ENCODE assay signal across 21 mouse cellular contexts in the genomic region with DNA sequence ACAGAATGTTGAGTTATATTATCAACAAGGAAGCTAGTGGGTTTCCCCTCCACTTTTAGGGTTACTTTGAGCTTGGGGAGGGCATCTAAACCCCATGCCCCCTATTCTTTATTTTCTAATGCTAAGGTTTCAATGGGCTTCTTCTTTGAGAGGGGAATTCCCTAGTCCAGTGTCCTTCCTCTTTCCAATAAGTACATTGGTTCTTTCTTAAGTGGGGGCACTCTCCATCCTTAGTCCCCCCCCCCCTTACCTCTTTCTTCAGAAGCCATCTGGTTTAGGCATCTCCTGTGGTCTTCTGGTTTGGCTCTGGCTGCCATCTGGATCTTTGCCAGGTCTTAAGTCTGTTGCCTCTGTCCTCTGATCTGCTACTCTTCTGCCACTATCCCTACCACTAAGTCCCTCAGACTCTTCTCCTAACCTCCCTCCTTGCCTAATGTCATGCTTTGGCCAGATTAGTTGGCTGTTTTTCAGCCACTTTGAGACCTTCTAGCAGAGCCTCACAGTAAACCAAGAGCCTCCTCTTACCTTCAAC.
"Had no signal": no experiment of that assay in that cellular context is flagged by ENCODE, and none has a peak within 500 bp of the region (broad histone marks: within the 10 kb centered on the region; RNA-seq: fewer than 3 reads in every experiment).

No protein-coding gene starts in this region.

- DNase-seq: kidney, adult 11 months; kidney, adult 8-10 months; kidney, postnatal 10 days; kidney, postnatal 36 days; liver; lung, adult 18-20 months; lung, postnatal 10 days; lung, postnatal 36 days; retina, postnatal 1 day; right cerebral cortex, postnatal 25 days; spleen, adult 18-20 months; thymus, adult 18-20 months; thymus, postnatal 36 days had no signal

- H3K4me1 ChIP-seq: kidney, embryonic 15.5 days; limb, embryonic 13.5 days; liver, embryonic 12.5 days; liver, embryonic 15.5 days; lung, embryonic 15.5 days; midbrain, embryonic 12.5 days had no signal

- ATAC-seq: liver, embryonic 12.5 days; midbrain, embryonic 16.5 days had no signal

- H3K36me3 ChIP-seq: kidney, embryonic 15.5 days; limb, embryonic 13.5 days; liver, embryonic 12.5 days; liver, embryonic 15.5 days; lung, embryonic 15.5 days; midbrain, embryonic 12.5 days had no signal

- H3K9me3 ChIP-seq: kidney, embryonic 15.5 days; limb, embryonic 13.5 days; liver, embryonic 12.5 days; liver, embryonic 15.5 days; lung, embryonic 15.5 days; midbrain, embryonic 12.5 days had no signal

- H3K27me3 ChIP-seq: kidney, embryonic 15.5 days; limb, embryonic 13.5 days; liver, embryonic 12.5 days; liver, embryonic 15.5 days; lung, embryonic 15.5 days; midbrain, embryonic 12.5 days had no signal

- H3K4me2 ChIP-seq: kidney, embryonic 15.5 days; limb, embryonic 13.5 days; liver, embryonic 12.5 days; liver, embryonic 15.5 days; lung, embryonic 15.5 days; midbrain, embryonic 12.5 days had no signal

- H3K9ac ChIP-seq: kidney, embryonic 15.5 days; limb, embryonic 13.5 days; liver, embryonic 12.5 days; liver, embryonic 15.5 days; lung, embryonic 15.5 days; midbrain, embryonic 12.5 days had no signal

- H3K4me3 ChIP-seq: kidney, embryonic 15.5 days; limb, embryonic 13.5 days; liver, embryonic 12.5 days; liver, embryonic 15.5 days; lung, embryonic 15.5 days; midbrain, embryonic 12.5 days; myocyte had no signal

- H3K27ac ChIP-seq: kidney, embryonic 15.5 days; limb, embryonic 13.5 days; liver, embryonic 12.5 days; liver, embryonic 15.5 days; lung, embryonic 15.5 days; midbrain, embryonic 12.5 days had no signal
